Mouse (Mus musculus): ENCODE measurements around the gene Prr7. TPM values are rescaled to one million over a fixed set of nuclear protein-coding genes. Genes with fewer than 3 reads are reported as not detected.

Prr7 gene
- polyA plus RNA-seq, 1 experiment from 2014 or later, result 1.3 TPM

GRCm38 (mm10) chr13:55471156-55471818 lies 7.2 kb downstream of the Prr7 start:
- Histone ChIP-seq H3K4me3 (peak overlapping the region; percentile 52), H3K27me3 (no peaks in the 10 kb centered on the region; the same call in 1 of the 2 replicates), H3K4me2 (replicated peaks) (peak overlapping the region; percentile 99), H3K4me1 (peaks cover 25% of the 10 kb centered on the region), H3K27ac (peak overlapping the region; percentile 77), H3K9me3 (no peaks in the 10 kb centered on the region), H3K9ac (peak overlapping the region; percentile 72), H3K36me3 (peaks cover 23% of the 10 kb centered on the region)
- WGBS, result under 1% methylated on average over 54 of the region's 54 CpGs
- ATAC-seq (ENCODE audit: insufficient number of reproducible peaks, insufficient read depth, low FRiP score, low TSS enrichment), result peak; percentile 61

GRCm38 (mm10) chr13:55471819-55472131 lies 7.7 kb downstream of the Prr7 start:
- Histone ChIP-seq H3K27ac (peak overlapping the region; percentile 77), H3K4me3 (peak overlapping the region; percentile 52), H3K9ac (peak overlapping the region; percentile 72), H3K4me2 (replicated peaks) (peak overlapping the region; percentile 99), H3K36me3 (peaks cover 28% of the 10 kb centered on the region), H3K27me3 (no peaks in the 10 kb centered on the region; the same call in 1 of the 2 replicates), H3K9me3 (no peaks in the 10 kb centered on the region), H3K4me1 (peaks cover 25% of the 10 kb centered on the region)
- WGBS, result 0% methylated on average over 31 of the region's 31 CpGs
- ATAC-seq (ENCODE audit: insufficient number of reproducible peaks, insufficient read depth, low FRiP score, low TSS enrichment), result peak; percentile 8; the same call in 1 of the 2 replicates

GRCm38 (mm10) chr13:55472132-55473022 lies 8.3 kb downstream of the Prr7 start:
- H3K4me3 ChIP-seq, result peak overlapping the region; percentile 52
- H3K9me3 ChIP-seq, result no peaks in the 10 kb centered on the region
- peaks cover 34% of the 10 kb centered on the region for H3K36me3 ChIP-seq
- ATAC-seq (ENCODE audit: insufficient number of reproducible peaks, insufficient read depth, low FRiP score, low TSS enrichment), result peak; percentile 35
- H3K9ac ChIP-seq, result peak overlapping the region; percentile 72
- H3K4me2 ChIP-seq (replicated peaks), result peak overlapping the region; percentile 99
- H3K27me3 ChIP-seq, result no peaks in the 10 kb centered on the region; the same call in 1 of the 2 replicates
- peaks cover 25% of the 10 kb centered on the region for H3K4me1 ChIP-seq
- WGBS, result under 1% methylated on average over 103 of the region's 103 CpGs
- peak overlapping the region; percentile 77 for H3K27ac ChIP-seq

- Histone ChIP-seq H3K4me1 (peaks cover 25% of the 10 kb centered on the region), H3K4me3 (peak overlapping the region; percentile 52), H3K9me3 (no peaks in the 10 kb centered on the region), H3K27ac (peak overlapping the region; percentile 77), H3K27me3 (no peaks in the 10 kb centered on the region; the same call in 1 of the 2 replicates), H3K9ac (peak overlapping the region; percentile 72), H3K36me3 (peaks cover 42% of the 10 kb centered on the region), H3K4me2 (replicated peaks) (peak overlapping the region; percentile 99)
- ATAC-seq (ENCODE audit: insufficient number of reproducible peaks, insufficient read depth, low FRiP score, low TSS enrichment), result no peak
- WGBS, result 16% methylated on average over 18 of the region's 18 CpGs
Observed at GRCm38 (mm10) chr13:55473076-55473831, 9.2 kb downstream of the Prr7 start.

- H3K9ac ChIP-seq, result no peak overlapping the region
- H3K9me3 ChIP-seq, result no peaks in the 10 kb centered on the region
- peaks cover 45% of the 10 kb centered on the region for H3K36me3 ChIP-seq
- peaks cover 25% of the 10 kb centered on the region for H3K4me1 ChIP-seq
- ATAC-seq (ENCODE audit: insufficient number of reproducible peaks, insufficient read depth, low FRiP score, low TSS enrichment), result no peak
- H3K4me3 ChIP-seq, result no peak overlapping the region
- H3K27me3 ChIP-seq, result no peaks in the 10 kb centered on the region; the same call in 1 of the 2 replicates
- no peak overlapping the region for H3K4me2 ChIP-seq (replicated peaks)
- no peak overlapping the region for H3K27ac ChIP-seq
- 73% methylated on average over 11 of the region's 11 CpGs for WGBS
Observed at GRCm38 (mm10) chr13:55473961-55474360, 9.9 kb downstream of the Prr7 start.

- Histone ChIP-seq H3K4me2 (replicated peaks) (no peak overlapping the region), H3K9me3 (no peaks in the 10 kb centered on the region), H3K9ac (no peak overlapping the region), H3K27me3 (no peaks in the 10 kb centered on the region), H3K27ac (no peak overlapping the region), H3K4me1 (peaks cover 25% of the 10 kb centered on the region), H3K4me3 (no peak overlapping the region), H3K36me3 (peaks cover 52% of the 10 kb centered on the region)
- 49% methylated on average over 5 of the region's 5 CpGs for WGBS
- ATAC-seq (ENCODE audit: insufficient number of reproducible peaks, insufficient read depth, low FRiP score, low TSS enrichment), result no peak
Observed at GRCm38 (mm10) chr13:55474621-55475069, 10.6 kb downstream of the Prr7 start.

GRCm38 (mm10) chr13:55475750-55476149 lies 11.7 kb downstream of the Prr7 start:
- peaks cover 63% of the 10 kb centered on the region for H3K36me3 ChIP-seq
- H3K27ac ChIP-seq, result no peak overlapping the region
- H3K4me2 ChIP-seq (replicated peaks), result no peak overlapping the region
- H3K4me3 ChIP-seq, result no peak overlapping the region
- peaks cover 20% of the 10 kb centered on the region for H3K4me1 ChIP-seq
- 89% methylated on average over 5 of the region's 5 CpGs for WGBS
- ATAC-seq (ENCODE audit: insufficient number of reproducible peaks, insufficient read depth, low FRiP score, low TSS enrichment), result no peak
- H3K27me3 ChIP-seq, result no peaks in the 10 kb centered on the region
- H3K9ac ChIP-seq, result no peak overlapping the region
- H3K9me3 ChIP-seq, result no peaks in the 10 kb centered on the region

- Histone ChIP-seq H3K9ac (no peak overlapping the region), H3K4me2 (replicated peaks) (no peak overlapping the region), H3K4me3 (no peak overlapping the region), H3K36me3 (peaks cover 68% of the 10 kb centered on the region), H3K4me1 (peaks cover 15% of the 10 kb centered on the region), H3K9me3 (no peaks in the 10 kb centered on the region), H3K27ac (no peak overlapping the region), H3K27me3 (no peaks in the 10 kb centered on the region)
- ATAC-seq (ENCODE audit: insufficient number of reproducible peaks, insufficient read depth, low FRiP score, low TSS enrichment), result no peak
- 93% methylated on average over 8 of the region's 8 CpGs for WGBS
Observed at GRCm38 (mm10) chr13:55476256-55476655, 12.2 kb downstream of the Prr7 start.

- 68% methylated on average over 16 of the region's 16 CpGs for WGBS
- Histone ChIP-seq H3K36me3 (peaks cover 81% of the 10 kb centered on the region), H3K27me3 (no peaks in the 10 kb centered on the region), H3K9ac (no peak overlapping the region), H3K4me3 (no peak overlapping the region), H3K9me3 (no peaks in the 10 kb centered on the region), H3K27ac (no peak overlapping the region), H3K4me2 (replicated peaks) (no peak overlapping the region), H3K4me1 (peaks cover 14% of the 10 kb centered on the region; the same call in 1 of the 2 replicates)
- ATAC-seq (ENCODE audit: insufficient number of reproducible peaks, insufficient read depth, low FRiP score, low TSS enrichment), result no peak
Observed at GRCm38 (mm10) chr13:55477492-55477891, 13.4 kb downstream of the Prr7 start.

- ATAC-seq (ENCODE audit: insufficient number of reproducible peaks, insufficient read depth, low FRiP score, low TSS enrichment), result no peak
- no peak overlapping the region for H3K27ac ChIP-seq
- H3K4me1 ChIP-seq, result peaks cover 12% of the 10 kb centered on the region
- peaks cover 86% of the 10 kb centered on the region for H3K36me3 ChIP-seq
- H3K4me2 ChIP-seq (replicated peaks), result no peak overlapping the region
- H3K9me3 ChIP-seq, result no peaks in the 10 kb centered on the region
- H3K27me3 ChIP-seq, result no peaks in the 10 kb centered on the region
- no peak overlapping the region for H3K4me3 ChIP-seq
- 48% methylated on average over 5 of the region's 5 CpGs for WGBS
- no peak overlapping the region for H3K9ac ChIP-seq
Observed at GRCm38 (mm10) chr13:55478036-55478435, 14.0 kb downstream of the Prr7 start.

- Histone ChIP-seq H3K4me3 (no peak overlapping the region), H3K27ac (no peak overlapping the region), H3K4me2 (replicated peaks) (no peak overlapping the region), H3K36me3 (peaks cover 88% of the 10 kb centered on the region), H3K9me3 (no peaks in the 10 kb centered on the region), H3K9ac (no peak overlapping the region), H3K27me3 (no peaks in the 10 kb centered on the region), H3K4me1 (peaks cover 14% of the 10 kb centered on the region)
- no peak for ATAC-seq (ENCODE audit: insufficient number of reproducible peaks, insufficient read depth, low FRiP score, low TSS enrichment)
- WGBS, result 83% methylated on average over 7 of the region's 7 CpGs
Observed at GRCm38 (mm10) chr13:55479008-55479407, 14.9 kb downstream of the Prr7 start.
